Mouse (Mus musculus) myocyte (in vitro differentiated cells): ENCODE results near the gene Gng7. TPM values are rescaled to one million over a fixed set of nuclear protein-coding genes. Genes with fewer than 3 reads are reported as not detected.

ENCODE experiments used
- H3K27me3 ChIP-seq: one replicate; pipeline ENCODE4 v1.6.1; 2011; ENCODE audit not compliant: control insufficient read depth, insufficient read depth, insufficient read length
- H3K36me3 ChIP-seq: one replicate; pipeline ENCODE4 v1.6.1; 2011; ENCODE audit not compliant: control insufficient read depth, insufficient read depth
- H3K4me2 ChIP-seq: one replicate; pipeline ENCODE4 v1.6.1; 2011; ENCODE audit warnings: low read depth, control low read depth
- H3K4me3 ChIP-seq: one replicate; pipeline ENCODE4 v1.5.1; 2011; ENCODE audit warnings: mild to moderate bottlenecking, control low read depth, moderate library complexity
- H3K79me2 ChIP-seq: one replicate; pipeline ENCODE4 v1.6.1; 2011; ENCODE audit not compliant: control insufficient read depth, insufficient read depth
- H3ac ChIP-seq: one replicate; pipeline ENCODE4 v1.6.1; 2011; ENCODE audit not compliant: control insufficient read depth, insufficient read length
- CEBPB ChIP-seq: IDR thresholded peaks from 2 replicates; pipeline ENCODE4 v1.6.1; 2011; ENCODE audit warnings: mild to moderate bottlenecking, moderate library complexity; ENCODE audit not compliant: poor library complexity, insufficient read depth, severe bottlenecking
- E2F4 ChIP-seq: IDR thresholded peaks from one replicate; pipeline ENCODE4 v1.6.1; 2011; ENCODE audit warnings: mild to moderate bottlenecking, control low read depth, moderate library complexity; ENCODE audit not compliant: insufficient read depth
- MAX ChIP-seq: IDR thresholded peaks from one replicate; pipeline ENCODE4 v1.6.1; 2011; ENCODE audit warnings: low read depth, mild to moderate bottlenecking, control low read depth
- MYOD1 ChIP-seq, 3 experiments: IDR thresholded peaks; one replicate each; pipeline ENCODE4 v1.6.1; 2011; ENCODE audit warnings: control low read depth in 2 of 3, low read depth in 2 of 3, mild to moderate bottlenecking in 2 of 3, moderate library complexity in 1 of 3; ENCODE audit not compliant: insufficient read length in 2 of 3, control insufficient read depth in 1 of 3
- MYOG ChIP-seq, 3 experiments: IDR thresholded peaks; one replicate each; pipeline ENCODE4 v1.6.1; 2011; ENCODE audit warnings: control low read depth in 2 of 3, low read depth in 2 of 3, mild to moderate bottlenecking in 2 of 3; ENCODE audit not compliant: insufficient read length in 2 of 3, control insufficient read depth in 1 of 3, insufficient read depth in 1 of 3
- POLR2A ChIP-seq: IDR thresholded peaks from one replicate; pipeline ENCODE4 v1.6.1; 2011; ENCODE audit warnings: low read depth, mild to moderate bottlenecking, control low read depth, moderate library complexity; ENCODE audit not compliant: insufficient read length
- POLR2AphosphoS2 ChIP-seq: IDR thresholded peaks from one replicate; pipeline ENCODE4 v1.6.1; 2011; ENCODE audit warnings: low read depth, control low read depth; ENCODE audit not compliant: insufficient read length
- REST ChIP-seq: IDR thresholded peaks from one replicate; pipeline ENCODE4 v1.6.1; 2011; ENCODE audit warnings: mild to moderate bottlenecking, control low read depth, moderate library complexity; ENCODE audit not compliant: insufficient read depth, insufficient read length
- SRF ChIP-seq: IDR thresholded peaks from one replicate; pipeline ENCODE4 v1.6.1; 2011; ENCODE audit warnings: low read depth; ENCODE audit not compliant: control insufficient read depth, insufficient read length
- TCF12 ChIP-seq: IDR thresholded peaks from one replicate; pipeline ENCODE4 v1.6.1; 2011; ENCODE audit warnings: mild to moderate bottlenecking, control low read depth; ENCODE audit not compliant: poor library complexity, insufficient read depth, severe bottlenecking
- TCF3 ChIP-seq: IDR thresholded peaks from one replicate; pipeline ENCODE4 v1.6.1; 2011; ENCODE audit warnings: low read depth, control low read depth; ENCODE audit not compliant: insufficient read length
- USF1 ChIP-seq: IDR thresholded peaks from one replicate; pipeline ENCODE4 v1.6.1; 2011; ENCODE audit warnings: low read depth, mild to moderate bottlenecking, control low read depth, moderate library complexity
- polyA plus RNA-seq: library from polyadenylated mRNA; unstranded; fragments of >200 nt; fragmentation: generic; extraction: Trizol; gene quantifications from one replicate; pipeline ENCODE4 v1.2.1, GENCODE M21; 2012; ENCODE audit warnings: missing spikeins

Gene Gng7
- polyA plus RNA-seq, 1 experiment, result 0.47 TPM

DNA sequence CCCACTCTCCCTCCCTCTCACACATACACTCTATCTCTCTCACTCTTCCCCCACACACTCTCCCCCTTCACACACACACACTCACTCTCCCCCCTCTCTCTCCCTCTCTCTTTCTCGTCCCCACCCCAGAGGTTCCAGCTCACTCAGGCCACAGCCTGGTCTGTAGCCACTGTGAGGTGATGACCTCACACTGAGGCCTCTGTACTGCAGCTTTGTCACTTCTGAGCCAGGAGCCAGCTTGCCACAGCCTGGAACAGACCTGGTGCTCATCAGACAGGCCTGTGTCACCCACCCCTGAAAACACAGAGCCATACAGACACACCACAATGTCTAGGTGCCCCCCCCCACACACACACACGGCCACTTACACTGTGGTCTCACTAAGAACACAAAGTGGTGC is 5.5 kb upstream of the Gng7 start:
- peak overlapping the region; percentile 34 for H3K4me2 ChIP-seq
- no peak overlapping the region for H3K4me3 ChIP-seq
- TF ChIP-seq POLR2AphosphoS2, result no peak
- no peak for TF ChIP-seq TCF12
- no peak for TF ChIP-seq POLR2A
- TF ChIP-seq CEBPB, result no peak
- TF ChIP-seq SRF, result no peak
- TF ChIP-seq MYOG (IDR thresholded peaks at IDR 0.05; ENCODE audit: control insufficient read depth in 1 of 3, insufficient read depth in 1 of 3, insufficient read length in 2 of 3, low read depth in 2 of 3), result no peak
- TF ChIP-seq REST, result no peak
- TF ChIP-seq E2F4, result no peak
- TF ChIP-seq USF1, result no peak
- no peak for TF ChIP-seq TCF3
- no peak for TF ChIP-seq MYOD1 (IDR thresholded peaks at IDR 0.05; ENCODE audit: control insufficient read depth in 1 of 3, insufficient read length in 2 of 3, low read depth in 2 of 3)
- no peaks in the 10 kb centered on the region for H3K79me2 ChIP-seq
- H3ac ChIP-seq, result no peak overlapping the region
- no peaks in the 10 kb centered on the region for H3K27me3 ChIP-seq
- H3K36me3 ChIP-seq, result no peaks in the 10 kb centered on the region

DNA sequence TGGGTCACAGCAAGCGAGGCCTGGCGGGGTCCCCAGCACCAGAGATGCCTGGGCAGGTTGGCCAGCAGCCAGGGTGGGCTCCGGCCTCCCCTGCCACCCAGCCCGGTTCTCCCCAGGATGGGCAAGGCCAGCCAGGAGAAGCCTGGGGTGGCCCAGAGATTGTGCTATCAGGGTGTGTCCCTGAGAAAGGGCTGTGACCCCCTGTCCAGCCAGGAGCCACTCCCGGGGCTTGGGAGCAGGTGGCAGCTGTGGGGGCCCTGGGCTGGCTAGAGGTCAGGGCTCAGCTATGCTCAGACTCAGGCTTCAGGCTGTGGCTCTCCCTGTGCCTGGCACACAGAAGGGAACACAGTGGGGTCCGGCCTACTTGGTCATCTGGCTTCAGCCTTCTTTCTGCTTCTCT is 4.9 kb upstream of the Gng7 start:
- H3K27me3 ChIP-seq, result no peaks in the 10 kb centered on the region
- no peak overlapping the region for H3K4me3 ChIP-seq
- H3ac ChIP-seq, result no peak overlapping the region
- H3K79me2 ChIP-seq, result no peaks in the 10 kb centered on the region
- H3K4me2 ChIP-seq, result peak overlapping the region; percentile 34
- no peaks in the 10 kb centered on the region for H3K36me3 ChIP-seq
- TF ChIP-seq MYOG (IDR thresholded peaks at IDR 0.05; ENCODE audit: control insufficient read depth in 1 of 3, insufficient read depth in 1 of 3, insufficient read length in 2 of 3, low read depth in 2 of 3), result peak in 2 of 3 experiments; percentile 50 to 89
- no peak for TF ChIP-seq MAX
- peak in 2 of 3 experiments; percentile 22 to 72 for TF ChIP-seq MYOD1 (IDR thresholded peaks at IDR 0.05; ENCODE audit: control insufficient read depth in 1 of 3, insufficient read length in 2 of 3, low read depth in 2 of 3)

DNA sequence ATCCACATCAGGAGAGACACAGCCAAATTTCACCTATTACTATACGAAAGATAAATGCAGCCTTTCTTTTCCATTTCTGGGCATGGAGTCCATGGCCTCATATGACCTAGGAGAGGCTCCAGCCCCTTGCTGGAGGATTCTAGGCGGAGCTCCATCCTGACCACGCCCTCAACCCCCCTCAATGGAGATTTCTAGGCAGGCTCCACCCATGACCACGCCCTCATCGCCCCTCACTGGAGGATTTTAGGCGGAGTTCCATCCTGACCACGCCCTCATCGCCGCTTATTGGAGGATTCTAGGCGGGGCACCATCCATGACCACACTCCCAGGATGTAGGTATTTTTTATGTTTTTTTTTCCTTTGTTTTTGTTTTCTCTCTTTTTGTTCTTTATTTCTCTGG is 3.6 kb upstream of the Gng7 start:
- no peak overlapping the region for H3ac ChIP-seq
- H3K4me2 ChIP-seq, result no peak overlapping the region
- H3K4me3 ChIP-seq, result no peak overlapping the region
- peaks cover 1% of the 10 kb centered on the region for H3K27me3 ChIP-seq
- TF ChIP-seq E2F4, result no peak
- no peaks in the 10 kb centered on the region for H3K36me3 ChIP-seq
- H3K79me2 ChIP-seq, result no peaks in the 10 kb centered on the region

DNA sequence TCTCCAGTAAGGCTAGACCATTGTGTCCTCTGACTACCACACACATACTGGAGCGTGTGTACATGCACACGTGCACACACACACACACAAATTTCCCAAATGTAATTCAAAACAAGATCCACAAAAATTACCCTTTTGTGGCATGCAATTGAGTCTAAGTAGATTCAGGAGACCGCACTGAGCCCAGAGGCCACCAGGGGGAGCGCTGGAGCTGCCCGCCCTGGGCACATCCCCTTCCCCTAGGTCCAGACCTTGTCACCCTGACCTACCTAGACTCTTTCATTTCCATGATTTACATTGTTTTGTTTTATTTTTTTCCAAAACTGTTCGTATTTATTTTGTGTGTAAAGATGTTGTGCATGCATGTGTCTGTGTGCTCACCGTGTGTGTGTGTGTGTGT is 1.9 kb upstream of the Gng7 start:
- H3K27me3 ChIP-seq, result peaks cover 8% of the 10 kb centered on the region
- H3K79me2 ChIP-seq, result no peaks in the 10 kb centered on the region
- H3ac ChIP-seq, result no peak overlapping the region
- no peaks in the 10 kb centered on the region for H3K36me3 ChIP-seq
- H3K4me3 ChIP-seq, result no peak overlapping the region
- TF ChIP-seq E2F4 (no peak), SRF (no peak), MYOD1 (IDR thresholded peaks at IDR 0.05; ENCODE audit: control insufficient read depth in 1 of 3, insufficient read length in 2 of 3, low read depth in 2 of 3) (no peak), USF1 (no peak), TCF3 (no peak), TCF12 (no peak), POLR2A (no peak), MAX (no peak), REST (no peak), CEBPB (no peak), MYOG (IDR thresholded peaks at IDR 0.05; ENCODE audit: control insufficient read depth in 1 of 3, insufficient read depth in 1 of 3, insufficient read length in 2 of 3, low read depth in 2 of 3) (no peak), POLR2AphosphoS2 (no peak)
- H3K4me2 ChIP-seq, result no peak overlapping the region

DNA sequence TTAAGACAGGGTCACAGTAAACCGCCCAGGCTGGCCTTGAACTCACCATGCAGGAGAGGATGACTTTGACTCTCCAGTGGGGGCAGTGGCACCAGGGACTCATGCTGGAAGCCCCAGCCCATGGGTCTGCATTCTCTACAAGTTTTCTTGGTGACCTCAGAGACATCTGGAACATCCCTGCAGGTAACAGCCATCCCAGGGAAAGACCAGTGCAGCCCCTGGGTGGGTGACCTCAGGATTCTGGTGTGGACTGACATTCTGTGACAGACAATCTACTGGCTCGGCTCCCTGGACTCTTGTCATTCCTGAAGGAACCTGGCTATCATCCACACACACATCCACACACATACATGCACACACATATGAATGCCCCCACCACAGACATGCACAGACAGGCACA is 921 bp upstream of the Gng7 start:
- TF ChIP-seq REST (no peak), POLR2A (no peak), MYOG (IDR thresholded peaks at IDR 0.05; ENCODE audit: control insufficient read depth in 1 of 3, insufficient read depth in 1 of 3, insufficient read length in 2 of 3, low read depth in 2 of 3) (no peak), MAX (no peak), SRF (no peak), USF1 (no peak), MYOD1 (IDR thresholded peaks at IDR 0.05; ENCODE audit: control insufficient read depth in 1 of 3, insufficient read length in 2 of 3, low read depth in 2 of 3) (no peak), E2F4 (no peak), POLR2AphosphoS2 (no peak), CEBPB (no peak), TCF3 (no peak), TCF12 (no peak)
- Histone ChIP-seq H3K27me3 (peaks cover 8% of the 10 kb centered on the region), H3K4me2 (no peak overlapping the region), H3K36me3 (no peaks in the 10 kb centered on the region), H3K79me2 (no peaks in the 10 kb centered on the region), H3ac (no peak overlapping the region), H3K4me3 (no peak overlapping the region)
